Mouse (Mus musculus) kidney, postnatal 25 days (tissue): ENCODE measurements at regions not wholly inside any gene's neighbourhood (a gene's known extent, or its start where the extent isn't known, plus 50 kb on each side); places are given as distances from the start of the nearest gene placed in this dataset.

ENCODE experiments used
- DNase-seq, 2 experiments: peaks; one replicate each; pipeline ENCODE4 v3.0.0; 2021; ENCODE audit warnings: mixed read lengths in 2 of 2

DNA sequence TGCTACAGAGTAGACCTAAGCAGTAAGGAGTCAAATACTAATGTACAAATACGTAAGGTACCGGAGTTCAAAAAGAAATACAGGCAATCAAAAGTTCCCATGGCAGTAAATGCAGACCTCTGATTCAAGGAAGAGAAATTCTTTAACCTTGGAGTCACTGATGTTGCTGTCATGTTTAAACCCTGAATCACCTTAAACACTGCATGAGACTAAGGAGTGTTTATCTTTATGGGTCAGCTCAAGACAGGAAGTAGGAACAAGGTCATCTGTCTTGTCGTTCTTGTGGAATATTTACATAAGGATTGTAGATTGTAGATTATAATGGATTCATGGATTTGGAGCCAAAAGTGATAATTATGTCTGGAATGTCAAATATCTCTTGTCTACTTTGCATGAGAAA is 1708.7 kb upstream of the Slc10a2 start:
- DNase-seq, result no peak

GRCm38 (mm10) chr8:6807116-6807515 is 1702.0 kb upstream of the Slc10a2 start:
- DNase-seq, result no peak

- no peak for DNase-seq
Measured at GRCm38 (mm10) chr8:6803199-6803598, 1698.0 kb upstream of the Slc10a2 start.

GRCm38 (mm10) chr8:6801076-6801475 is 1695.9 kb upstream of the Slc10a2 start:
- no peak for DNase-seq

DNA sequence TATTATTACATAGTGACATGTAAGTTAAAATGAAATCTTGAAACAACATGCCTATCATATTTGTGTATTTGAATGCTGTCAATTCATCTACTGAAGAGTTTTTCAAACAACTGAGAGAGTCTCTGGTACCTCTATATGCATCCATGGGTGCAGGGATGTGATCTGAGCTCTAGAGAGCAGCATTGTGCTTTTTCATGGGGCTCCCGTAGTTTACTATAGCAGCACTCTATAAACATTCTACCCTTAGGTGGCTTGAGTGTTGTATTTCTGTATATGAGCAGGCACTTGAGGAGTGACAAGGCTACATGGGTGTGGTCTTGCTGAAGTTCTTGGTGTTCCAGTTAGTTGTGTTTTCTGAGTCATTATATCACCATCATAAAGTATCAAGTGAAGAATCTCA is 1683.9 kb upstream of the Slc10a2 start:
- DNase-seq, result no peak

DNA sequence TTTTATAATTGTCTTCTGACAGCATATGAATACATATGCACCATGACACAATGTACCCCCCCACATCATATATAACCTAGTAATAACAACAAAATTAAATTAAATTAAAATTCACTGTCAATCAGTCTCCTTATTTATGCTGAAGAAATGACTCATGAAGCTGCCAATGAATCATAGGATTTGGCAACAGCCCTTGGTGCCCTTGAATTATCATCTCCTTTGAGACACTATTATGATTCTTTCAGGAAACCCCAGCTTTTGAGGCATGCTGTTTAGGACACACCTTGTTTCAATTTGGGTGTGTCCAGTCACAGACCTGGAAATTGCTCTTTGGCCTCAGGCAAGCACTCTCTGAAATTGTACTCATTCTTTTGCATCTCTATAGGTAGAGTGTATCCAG is 1675.8 kb upstream of the Slc10a2 start:
- no peak for DNase-seq

GRCm38 (mm10) chr8:6775103-6775502 is 1670.0 kb upstream of the Slc10a2 start:
- DNase-seq, result no peak

DNA sequence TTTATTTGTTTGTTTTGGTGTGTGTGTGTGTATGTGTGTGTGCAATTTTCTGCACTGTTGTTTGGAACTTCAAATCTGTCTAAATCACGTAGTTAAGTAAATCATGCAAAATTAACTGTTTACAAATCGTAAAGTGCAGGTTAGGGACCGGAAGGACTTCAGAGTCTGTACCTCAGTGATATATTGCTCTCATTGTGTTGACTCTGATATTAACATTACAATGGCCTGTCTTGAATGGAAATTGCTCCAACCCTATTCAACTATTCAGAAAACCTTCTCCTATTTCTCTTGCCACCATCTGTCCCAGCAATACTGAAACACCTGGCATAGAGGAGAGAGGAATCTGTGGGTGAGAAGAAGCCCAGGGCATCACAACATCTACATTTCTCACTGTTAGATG is 1624.4 kb upstream of the Slc10a2 start:
- no peak for DNase-seq

DNA sequence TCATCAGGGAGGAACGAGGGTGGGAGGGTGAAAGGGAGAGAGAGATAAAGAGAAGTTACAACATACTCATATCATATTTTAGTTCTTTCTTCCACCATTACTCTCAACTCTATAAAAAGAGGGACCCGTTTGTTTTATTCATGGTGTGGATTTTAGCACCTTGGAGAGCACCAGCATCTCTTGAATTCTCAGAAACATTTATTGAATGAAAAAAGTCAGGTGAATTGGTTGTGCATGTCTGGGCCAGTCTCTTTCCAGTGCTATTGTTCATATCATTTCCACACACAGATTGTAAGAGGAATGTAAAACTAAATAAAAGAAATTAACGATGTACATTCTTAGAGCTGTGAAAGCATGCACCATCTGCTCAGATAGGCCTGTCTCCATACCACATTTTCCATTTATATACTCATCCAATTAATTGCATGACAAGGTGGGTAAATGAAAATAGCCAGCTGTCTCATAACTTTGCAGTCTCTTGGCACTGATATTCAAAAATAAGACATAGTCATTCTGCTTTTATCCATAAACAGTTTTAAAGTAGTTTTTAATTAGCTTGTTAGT is 1603.8 kb upstream of the Slc10a2 start:
- DNase-seq, result no peak

GRCm38 (mm10) chr8:6688595-6688994 is 1583.4 kb upstream of the Slc10a2 start:
- DNase-seq, result no peak

- no peak for DNase-seq
Measured at GRCm38 (mm10) chr8:6658860-6659259, 1553.7 kb upstream of the Slc10a2 start.

- DNase-seq, result no peak
Measured at GRCm38 (mm10) chr8:6657451-6657990, 1552.4 kb upstream of the Slc10a2 start.

GRCm38 (mm10) chr8:6652180-6652579 is 1547.0 kb upstream of the Slc10a2 start:
- no peak for DNase-seq

DNA sequence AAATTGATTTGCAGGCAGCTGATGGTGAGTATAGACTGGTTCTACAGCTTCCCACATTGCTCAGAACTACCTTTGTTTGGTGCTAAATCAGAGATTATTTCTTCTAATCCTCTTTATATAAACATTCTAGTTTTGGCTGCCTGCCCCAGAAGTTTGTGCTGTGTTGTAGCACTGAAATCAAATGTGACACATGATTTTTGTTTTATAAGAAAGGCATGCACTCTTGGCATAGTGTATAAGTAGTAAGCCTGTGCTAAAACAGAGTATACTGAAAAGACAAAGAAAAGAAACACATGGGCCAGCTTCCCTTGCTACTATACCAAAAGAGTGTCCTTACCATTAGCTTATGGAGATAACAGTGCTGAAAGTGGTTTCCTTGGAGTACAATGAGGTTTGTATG is 1542.9 kb upstream of the Slc10a2 start:
- no peak for DNase-seq

DNA sequence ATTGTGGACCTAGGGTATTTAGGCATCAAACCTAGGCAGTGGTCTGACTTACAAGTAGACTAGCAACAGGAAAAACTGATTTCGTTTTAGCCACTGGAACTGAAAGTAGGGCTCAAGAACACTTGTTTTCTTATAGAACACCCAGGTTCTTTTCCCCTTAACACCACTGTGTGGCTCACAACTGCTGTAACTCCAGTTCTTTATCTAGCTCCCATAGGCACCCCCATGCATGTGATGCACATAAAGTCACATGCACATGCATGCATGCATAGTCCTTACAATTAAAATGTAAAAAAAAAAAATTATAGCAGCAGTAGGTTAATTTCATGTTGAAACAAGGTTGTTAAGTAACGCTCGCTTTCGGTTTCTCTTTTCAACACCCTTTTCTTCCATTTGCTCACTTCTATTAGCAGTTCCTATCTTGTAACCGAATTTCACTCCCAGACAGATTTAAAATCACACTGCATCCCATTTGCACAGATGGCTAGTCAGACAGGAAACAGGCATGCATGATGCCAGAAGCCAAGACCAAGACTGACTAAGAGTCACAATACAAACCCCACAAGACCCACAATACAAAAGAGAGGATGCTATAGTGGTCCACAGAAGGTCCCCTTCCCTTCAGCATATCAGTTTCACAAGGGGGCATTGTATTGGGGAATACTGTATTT is 1540.3 kb upstream of the Slc10a2 start:
- DNase-seq, result no peak

DNA sequence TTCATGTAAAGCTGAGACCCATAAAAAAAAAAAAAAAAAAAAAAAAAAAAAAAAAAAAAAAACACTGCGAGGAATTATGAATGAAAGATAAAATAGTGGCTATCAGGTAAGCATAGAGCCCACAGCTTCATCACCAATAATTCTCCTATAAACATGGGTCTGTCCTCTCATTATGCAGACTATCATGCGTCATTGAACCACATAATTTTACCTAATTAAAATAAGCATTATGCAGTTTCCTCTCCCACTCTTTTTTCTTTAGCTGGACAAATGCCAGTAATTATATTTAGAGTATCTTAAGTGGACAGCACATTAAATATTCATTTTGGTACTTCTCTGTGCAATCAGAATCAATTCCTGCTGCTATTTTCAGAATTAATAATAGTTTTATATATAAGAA is 1539.2 kb upstream of the Slc10a2 start:
- no peak for DNase-seq

GRCm38 (mm10) chr8:6627009-6627557 is 1521.9 kb upstream of the Slc10a2 start:
- no peak for DNase-seq

DNA sequence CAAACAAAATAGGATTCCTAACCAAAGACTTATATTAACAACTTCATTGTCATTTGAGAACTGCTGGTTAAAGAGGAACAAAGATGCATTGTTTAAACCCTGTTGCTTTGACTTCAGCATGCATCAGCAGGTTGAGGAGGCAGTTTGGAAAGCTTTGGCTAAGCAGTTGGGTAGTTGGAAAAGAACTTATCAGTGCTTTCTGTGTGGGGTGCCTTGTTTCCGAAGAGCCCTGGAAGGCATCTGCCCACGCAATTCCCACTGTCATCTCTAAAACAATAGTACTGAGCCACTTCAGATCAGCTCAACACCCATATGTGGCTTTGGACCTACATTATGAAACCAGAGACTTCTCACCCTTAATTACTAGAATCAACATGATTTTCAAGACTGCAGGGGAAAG is 1503.7 kb upstream of the Slc10a2 start:
- no peak for DNase-seq

GRCm38 (mm10) chr8:6606854-6607535 is 1501.8 kb upstream of the Slc10a2 start:
- no peak for DNase-seq

DNA sequence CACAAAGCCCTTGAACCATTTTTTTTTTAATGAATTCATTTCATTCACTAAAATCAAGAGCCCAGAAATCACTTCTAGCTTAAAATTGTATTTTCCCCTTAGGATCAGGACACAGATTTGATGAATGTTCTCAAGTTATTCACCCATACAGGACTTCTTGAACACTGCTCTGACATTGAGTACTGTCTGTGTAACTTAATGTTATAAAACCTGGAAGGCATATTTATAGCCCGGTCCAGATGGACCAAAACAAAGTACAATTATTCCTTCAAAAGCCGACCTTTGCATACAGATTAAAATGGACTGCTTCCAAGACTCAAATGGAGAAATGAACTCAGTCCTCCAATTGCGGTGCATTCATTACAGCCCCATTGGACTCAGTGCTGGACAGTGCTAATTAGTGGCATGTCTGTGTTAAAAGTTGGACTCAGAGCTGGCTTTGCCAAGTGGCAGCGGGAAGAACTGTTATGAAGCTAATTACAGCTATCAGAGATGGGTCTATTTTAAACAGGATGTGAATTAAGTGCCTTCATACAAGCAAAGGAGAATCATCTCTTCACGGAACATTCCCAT is 1499.2 kb upstream of the Slc10a2 start:
- no peak for DNase-seq

DNA sequence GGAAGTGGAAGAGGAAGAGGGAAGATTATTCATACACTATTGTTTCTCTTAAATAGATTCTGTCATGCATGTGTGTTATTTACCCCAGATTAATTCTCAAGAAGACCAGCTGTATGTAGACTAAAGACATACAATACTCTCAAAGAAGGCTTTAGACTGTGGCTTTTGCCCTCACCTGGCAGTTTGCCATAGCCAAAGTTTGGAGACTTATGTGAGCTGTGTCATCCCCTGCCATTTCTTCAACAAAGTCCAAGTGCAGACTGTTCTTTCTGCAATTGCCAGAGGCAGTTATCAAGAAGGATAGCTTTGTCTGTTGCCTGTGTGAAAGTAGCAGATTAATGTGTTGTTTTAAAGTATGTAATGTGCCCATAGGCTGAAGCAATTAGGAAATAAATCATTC is 1485.0 kb upstream of the Slc10a2 start:
- no peak for DNase-seq

DNA sequence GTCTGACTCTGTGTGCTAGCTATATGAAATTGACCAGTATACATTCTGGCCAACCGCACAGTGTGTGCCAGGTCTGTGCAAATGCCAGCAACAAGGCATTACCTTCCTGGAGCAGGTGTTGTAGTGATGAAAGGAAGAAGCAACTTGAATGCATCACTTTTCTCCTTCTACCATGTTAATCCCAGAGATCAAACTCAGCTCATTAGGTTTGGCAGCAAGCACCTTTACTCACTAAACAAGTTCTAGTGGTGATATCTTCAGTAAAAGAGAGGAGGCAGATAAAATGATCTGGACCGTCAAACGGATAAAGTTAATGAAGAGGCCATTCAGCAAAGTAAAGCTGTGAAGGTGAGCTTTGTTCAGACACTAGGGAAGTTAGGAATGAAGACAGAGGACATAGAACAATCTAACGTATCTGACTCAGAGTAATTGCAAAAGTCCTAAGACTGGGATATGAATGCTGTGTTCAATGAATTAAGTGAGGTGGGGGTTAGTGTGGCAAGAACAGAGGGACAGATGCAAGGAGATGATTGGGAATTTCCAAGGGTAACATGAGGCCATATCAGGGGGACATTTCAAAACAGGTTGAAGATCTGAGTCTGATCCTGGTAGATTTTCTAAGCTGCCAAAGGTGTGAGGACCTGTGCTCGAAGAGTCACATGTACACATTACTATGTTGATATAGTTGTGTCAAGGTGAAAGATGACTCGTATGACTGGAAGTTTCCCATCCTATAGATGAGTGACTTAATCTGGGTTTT is 1478.4 kb upstream of the Slc10a2 start:
- no peak for DNase-seq

- DNase-seq, result no peak
Measured at GRCm38 (mm10) chr8:6582732-6583131, 1477.6 kb upstream of the Slc10a2 start.
